Mouse (Mus musculus) cortical plate, adult 2 months (tissue): Measurements from ENCODE around the gene Hoxa6.

Experiments
- CTCF ChIP-seq: fragments of 200-500 bp; IDR thresholded peaks from 2 replicates; pipeline ENCODE4 v1.5.1; 2011; ENCODE audit warnings: mild to moderate bottlenecking, control low read depth, low read length; ENCODE audit not compliant: insufficient read depth; ENCODE audit errors: extremely low read depth
- POLR2A ChIP-seq: fragments of 200-500 bp; IDR thresholded peaks from 2 replicates; pipeline ENCODE4 v1.6.1; 2011; ENCODE audit warnings: mild to moderate bottlenecking, low read length, control low read depth; ENCODE audit not compliant: insufficient read depth; ENCODE audit errors: extremely low read depth

DNA sequence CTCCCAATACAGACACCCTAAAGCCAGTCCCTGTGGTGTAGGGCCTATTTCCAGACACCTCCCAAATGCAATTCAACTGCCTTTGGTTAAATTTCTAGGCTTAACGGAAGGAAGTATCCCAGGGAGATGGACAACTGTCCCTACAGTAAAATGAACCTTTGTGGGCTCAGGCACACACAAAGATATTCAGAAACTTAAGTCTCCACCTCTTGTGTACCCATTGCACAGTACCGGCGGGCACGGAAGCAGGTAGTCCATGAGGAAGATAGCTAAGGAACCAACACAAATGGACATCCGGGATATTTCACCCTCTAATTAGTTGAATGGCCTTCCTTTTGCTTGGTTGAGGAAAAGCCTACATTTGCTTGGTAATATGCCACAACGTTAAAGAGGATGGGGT lies 32.1 kb downstream of the Hoxa6 start:
- no peak for TF ChIP-seq CTCF
- no peak for TF ChIP-seq POLR2A
